Mouse (Mus musculus) kidney, postnatal 0 days (tissue): Measurements from ENCODE around the gene Tmem218. TPM values are rescaled to one million over a fixed set of nuclear protein-coding genes. Genes with fewer than 3 reads are reported as not detected.

ENCODE experiments used
- ATAC-seq: fragments of 200-750 bp; cut with Nextera tagmentation; replicated peaks from 2 replicates; pipeline ENCODE4 v1.8.0; 2017; ENCODE audit warnings: low read depth, moderate number of reproducible peaks, moderate TSS enrichment, moderate library complexity; ENCODE audit not compliant: low FRiP score
- DNase-seq: peaks from one replicate; pipeline ENCODE4 v3.0.0-alpha.2; 2016; ENCODE audit warnings: low spot score
- H3K27ac ChIP-seq: fragments of 300-500 bp; sonication (generic); 2 replicates; pipeline ENCODE4 v1.5.1; 2014; ENCODE audit warnings: mild to moderate bottlenecking
- H3K27me3 ChIP-seq: fragments of 300-500 bp; sonication (generic); 2 replicates; pipeline ENCODE4 v1.6.1; 2014; ENCODE audit warnings: low read length, mixed read lengths; ENCODE audit not compliant: insufficient read depth
- H3K36me3 ChIP-seq: fragments of 300-500 bp; sonication (generic); 2 replicates; pipeline ENCODE4 v1.6.1; 2014; ENCODE audit warnings: low read length, mixed read lengths; ENCODE audit not compliant: insufficient read depth
- H3K4me1 ChIP-seq: fragments of 300-500 bp; sonication (generic); replicated peaks from 2 replicates; pipeline ENCODE4 v1.6.1; 2014; ENCODE audit warnings: antibody characterized with exemption, low read length, mixed read lengths; ENCODE audit not compliant: insufficient read depth
- H3K4me2 ChIP-seq: fragments of 300-500 bp; sonication (generic); 2 replicates; pipeline ENCODE4 v1.6.1; 2014; ENCODE audit warnings: mild to moderate bottlenecking, low read length, moderate library complexity, mixed read lengths
- H3K4me3 ChIP-seq: fragments of 300-500 bp; sonication (generic); replicated peaks from 2 replicates; pipeline ENCODE4 v1.5.1; 2014; ENCODE audit warnings: low read depth, low read length
- H3K9ac ChIP-seq: fragments of 300-500 bp; sonication (generic); 2 replicates; pipeline ENCODE4 v1.6.1; 2014; ENCODE audit warnings: low read depth, low read length
- H3K9me3 ChIP-seq: fragments of 300-500 bp; sonication (generic); replicated peaks from 2 replicates; pipeline ENCODE4 v1.6.1; 2016; ENCODE audit warnings: low read length, inconsistent platforms, mixed read lengths
- CTCF ChIP-seq: IDR thresholded peaks from 2 replicates; pipeline ENCODE4 v1.5.1; 2016; ENCODE audit warnings: antibody characterized with exemption, low read depth, mild to moderate bottlenecking, moderate library complexity
- WGBS: fragments of 180-500 bp; shearing (Covaris S2); extraction: QIAGEN DNeasy Blood & Tissue Kit; methylation state at CpG from one replicate; pipeline ENCODE4 v1.1.7; 2014; 5-methylcytosine and 5-hydroxymethylcytosine counted together
- polyA plus RNA-seq: library from polyadenylated mRNA; unstranded; fragments of >200 nt; fragmentation: Nextera tagmentation; extraction: Ambion mirVana; gene quantifications from 2 replicates; pipeline ENCODE4 v1.2.1, GENCODE M21; 2015

Gene Tmem218
- polyA plus RNA-seq, 1 experiment from 2014 or later, result 15.5 TPM

DNA sequence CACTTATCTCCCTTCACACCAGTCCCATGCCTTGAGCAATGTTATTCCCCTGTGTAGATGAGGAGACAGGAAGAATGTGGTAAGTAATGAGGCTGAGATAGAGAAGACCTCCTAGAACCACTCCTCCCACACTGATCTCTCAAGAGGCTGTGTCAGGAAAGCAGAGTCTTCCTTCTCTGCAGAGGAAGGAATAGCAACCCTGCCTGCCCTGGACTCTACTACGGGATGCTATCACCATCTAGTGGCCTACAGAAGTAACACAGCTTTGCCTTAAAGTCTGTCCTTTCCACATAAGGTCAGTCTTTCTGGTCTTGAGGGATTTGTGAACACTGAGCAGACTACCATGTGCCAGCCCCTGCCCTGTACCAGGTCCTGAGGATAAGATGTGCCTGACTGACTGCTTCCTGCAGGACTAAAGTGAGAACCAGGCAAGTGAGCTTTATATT is 21.9 kb downstream of the Tmem218 start:
- no peaks in the 10 kb centered on the region for H3K4me1 ChIP-seq
- DNase-seq (peak; percentile 93), ATAC-seq (peak; percentile 78)
- H3K9ac ChIP-seq, result no peak overlapping the region
- TF ChIP-seq CTCF, result peak; percentile 99
- no peaks in the 10 kb centered on the region for H3K27me3 ChIP-seq
- no peak overlapping the region for H3K27ac ChIP-seq
- H3K4me2 ChIP-seq, result no peak overlapping the region
- 0 out of 2 replicates have a peak, but pooled peaks cover 3% of the 10 kb centered on the region for H3K36me3 ChIP-seq
- no peaks in the 10 kb centered on the region for H3K9me3 ChIP-seq
- no peak overlapping the region for H3K4me3 ChIP-seq
- 5% methylated on average over 1 of the region's 1 CpGs for WGBS

DNA sequence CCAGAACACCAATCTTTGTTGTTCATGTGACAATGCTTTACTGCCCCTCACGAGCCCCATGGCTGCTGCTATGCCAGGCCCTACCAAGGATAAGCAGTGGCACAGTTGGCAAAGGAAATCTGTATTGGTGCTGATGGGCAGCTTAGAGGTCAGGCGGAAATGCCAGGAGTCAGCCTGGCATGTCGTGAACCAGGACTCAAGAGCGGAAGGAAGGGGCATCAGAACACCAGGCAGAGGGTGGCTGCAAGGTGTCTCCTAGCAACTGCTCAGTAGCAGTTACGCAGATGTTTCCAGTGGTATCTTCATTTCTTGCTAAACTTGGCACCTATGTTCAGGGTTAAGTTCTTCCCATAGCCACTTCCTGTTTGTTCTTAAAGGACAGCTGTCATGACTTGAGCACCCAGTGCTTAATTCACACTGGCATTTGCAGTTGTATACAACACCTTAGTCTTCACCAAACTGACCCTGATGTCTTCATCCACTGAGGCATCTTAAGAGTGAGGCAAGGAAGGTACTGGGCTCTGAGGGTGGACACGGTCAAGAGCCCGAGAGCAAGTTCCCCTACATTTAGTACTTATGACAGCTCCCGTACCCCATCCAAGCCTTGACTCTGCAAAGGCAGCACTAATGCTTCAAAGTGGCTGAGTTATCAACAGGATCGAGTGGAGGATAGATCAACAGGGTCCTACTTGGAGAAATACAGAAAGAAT is 22.6 kb downstream of the Tmem218 start:
- Histone ChIP-seq H3K27ac (no peak overlapping the region), H3K9me3 (no peaks in the 10 kb centered on the region), H3K4me3 (no peak overlapping the region), H3K36me3 (0 out of 2 replicates have a peak, but pooled peaks cover 3% of the 10 kb centered on the region), H3K27me3 (no peaks in the 10 kb centered on the region), H3K9ac (no peak overlapping the region), H3K4me2 (no peak overlapping the region), H3K4me1 (no peaks in the 10 kb centered on the region)
- 93% methylated on average over 9 of the region's 9 CpGs for WGBS
- TF ChIP-seq CTCF, result no peak
- no peak for ATAC-seq
- no peak for DNase-seq

DNA sequence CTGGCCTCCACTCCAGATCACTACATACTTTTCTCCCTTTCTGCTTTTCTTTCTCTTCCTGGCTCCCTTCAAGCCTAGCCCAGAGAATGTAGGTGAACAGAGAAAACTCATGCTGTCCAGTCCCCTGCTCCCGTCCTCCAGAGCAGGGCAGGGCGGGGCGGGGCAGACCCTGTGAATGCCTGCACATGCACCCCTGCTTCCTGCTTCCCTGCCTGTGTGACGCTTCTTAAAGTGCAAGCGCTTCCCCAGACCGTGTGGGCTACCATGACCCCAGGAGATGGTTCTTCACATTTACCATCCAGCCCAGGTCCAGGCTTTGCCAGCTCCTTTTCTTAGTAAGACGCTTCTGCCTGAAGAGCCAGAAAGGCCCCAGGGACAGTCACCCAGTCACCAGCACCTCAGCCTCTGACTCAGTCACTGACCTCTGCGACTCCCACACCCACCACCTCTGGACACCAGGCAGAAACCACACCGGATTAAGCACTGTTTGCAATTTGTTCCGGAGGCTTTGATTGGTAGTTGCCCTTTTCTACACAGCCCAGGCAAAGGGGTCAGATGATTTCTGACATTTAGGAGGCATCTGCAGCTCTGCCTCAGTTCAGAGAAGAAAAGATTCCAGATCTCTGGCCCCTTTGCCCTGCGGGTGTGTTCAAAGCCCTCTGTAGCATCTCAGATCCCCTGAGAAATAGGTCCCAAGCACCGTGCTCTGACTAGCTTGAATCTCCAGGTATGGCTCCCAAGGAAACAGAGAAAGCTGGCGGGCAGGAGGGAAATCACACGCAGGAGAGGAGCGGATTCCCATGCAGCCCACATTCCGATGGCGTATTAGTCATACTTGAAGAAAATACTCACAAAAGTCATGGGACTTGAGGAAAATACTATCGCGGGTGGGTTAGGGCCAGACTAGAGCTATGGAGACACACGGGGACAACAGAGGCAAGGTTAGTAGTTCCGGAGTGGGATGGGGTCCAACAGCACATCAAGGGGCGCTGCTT is 24.5 kb downstream of the Tmem218 start:
- TF ChIP-seq CTCF, result no peak
- no peak for ATAC-seq
- H3K27me3 ChIP-seq, result no peaks in the 10 kb centered on the region

DNA sequence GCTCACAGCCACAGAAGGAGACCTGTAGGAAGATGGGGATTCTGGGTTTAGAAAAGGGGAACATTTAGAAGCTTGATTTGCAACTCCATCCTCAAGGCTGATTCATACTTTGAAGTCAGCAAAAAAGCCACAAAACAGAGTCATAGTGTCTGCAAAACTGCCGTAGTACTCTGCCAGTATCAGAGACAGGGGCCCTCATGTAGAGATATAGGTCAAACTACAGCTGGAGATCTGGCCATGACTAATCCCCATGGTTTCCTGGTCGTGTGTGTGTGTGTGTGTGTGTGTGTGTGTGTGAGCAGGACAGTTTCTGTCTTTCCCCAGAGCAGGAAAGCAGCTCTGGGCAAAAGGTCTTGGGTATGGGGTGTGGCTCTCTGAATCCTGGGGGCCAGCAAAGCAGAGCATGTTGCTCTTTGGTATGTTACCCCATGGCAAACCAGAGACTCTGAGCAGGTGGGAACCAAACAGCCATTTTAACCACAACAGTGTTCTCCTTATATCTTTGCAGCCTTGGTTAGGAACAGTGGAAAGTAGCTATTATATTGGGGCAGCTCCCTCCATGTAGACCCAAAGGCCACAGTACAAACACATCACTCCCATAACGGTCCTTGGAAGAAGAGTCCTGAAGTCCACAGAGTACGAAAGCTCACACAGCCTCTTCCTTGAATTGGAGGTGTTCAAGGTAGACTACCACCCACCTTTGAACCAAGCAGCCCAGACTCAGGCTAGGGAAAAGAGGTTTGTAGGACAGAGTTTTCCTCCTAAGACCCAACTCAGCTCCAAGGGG is 28.1 kb downstream of the Tmem218 start:
- Histone ChIP-seq H3K4me3 (no peak overlapping the region), H3K4me1 (no peaks in the 10 kb centered on the region), H3K9me3 (no peaks in the 10 kb centered on the region), H3K27me3 (no peaks in the 10 kb centered on the region), H3K4me2 (no peak overlapping the region), H3K36me3 (0 out of 2 replicates have a peak, but pooled peaks cover 3% of the 10 kb centered on the region), H3K27ac (no peak overlapping the region), H3K9ac (no peak overlapping the region)
- WGBS, result 68% methylated on average over 4 of the region's 4 CpGs
- no peak for ATAC-seq
- TF ChIP-seq CTCF, result no peak
- peak; percentile 32 for DNase-seq

More for the DNA sequence above, 24.5 kb downstream of the Tmem218 start:
- Histone ChIP-seq H3K9ac (no peak overlapping the region), H3K4me3 (no peak overlapping the region), H3K4me2 (no peak overlapping the region), H3K9me3 (no peaks in the 10 kb centered on the region), H3K36me3 (0 out of 2 replicates have a peak, but pooled peaks cover 3% of the 10 kb centered on the region), H3K27ac (no peak overlapping the region), H3K4me1 (no peaks in the 10 kb centered on the region)
- no peak for DNase-seq
- 63% methylated on average over 22 of the region's 22 CpGs for WGBS

DNA sequence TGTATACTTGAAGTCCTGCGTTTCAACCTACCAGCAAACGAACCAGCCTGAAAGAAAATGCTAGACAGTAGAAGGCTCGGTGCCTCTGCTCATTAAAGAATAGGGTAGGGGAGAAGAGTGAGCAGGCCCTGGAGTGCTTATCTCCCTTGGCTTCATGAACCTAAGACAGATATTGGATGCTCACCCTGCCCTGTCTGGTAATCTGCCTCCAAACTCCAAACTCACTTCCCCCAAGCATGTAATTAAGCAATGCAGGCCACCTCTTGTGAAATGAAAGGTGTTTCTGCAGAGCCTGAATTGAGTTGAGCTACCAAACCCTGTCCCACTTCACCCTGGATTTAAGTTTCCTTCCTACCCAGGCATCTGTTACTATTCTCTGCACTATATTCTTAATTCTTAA is 34.7 kb downstream of the Tmem218 start:
- ATAC-seq, result no peak
- H3K36me3 ChIP-seq, result no peaks in the 10 kb centered on the region
- no peaks in the 10 kb centered on the region for H3K9me3 ChIP-seq
- DNase-seq, result no peak
- no peak overlapping the region for H3K4me3 ChIP-seq
- TF ChIP-seq CTCF, result no peak
- H3K27ac ChIP-seq, result no peak overlapping the region
- no peaks in the 10 kb centered on the region for H3K4me1 ChIP-seq
- no peaks in the 10 kb centered on the region for H3K27me3 ChIP-seq
- 90% methylated on average over 3 of the region's 3 CpGs for WGBS
- no peak overlapping the region for H3K9ac ChIP-seq
- no peak overlapping the region for H3K4me2 ChIP-seq
